Mouse (Mus musculus) CH12F3 (cell line): Measurements from ENCODE around the gene Sergef.

Source experiments
- in situ Hi-C: fragments of 300-500 bp; cut with MboI; formaldehyde crosslinking; loops from 2 replicates; pipeline ENCODE4 v1.14.3; 2020; ENCODE audit warnings: low sequenced_read_pairs

Gene Sergef

DNA sequence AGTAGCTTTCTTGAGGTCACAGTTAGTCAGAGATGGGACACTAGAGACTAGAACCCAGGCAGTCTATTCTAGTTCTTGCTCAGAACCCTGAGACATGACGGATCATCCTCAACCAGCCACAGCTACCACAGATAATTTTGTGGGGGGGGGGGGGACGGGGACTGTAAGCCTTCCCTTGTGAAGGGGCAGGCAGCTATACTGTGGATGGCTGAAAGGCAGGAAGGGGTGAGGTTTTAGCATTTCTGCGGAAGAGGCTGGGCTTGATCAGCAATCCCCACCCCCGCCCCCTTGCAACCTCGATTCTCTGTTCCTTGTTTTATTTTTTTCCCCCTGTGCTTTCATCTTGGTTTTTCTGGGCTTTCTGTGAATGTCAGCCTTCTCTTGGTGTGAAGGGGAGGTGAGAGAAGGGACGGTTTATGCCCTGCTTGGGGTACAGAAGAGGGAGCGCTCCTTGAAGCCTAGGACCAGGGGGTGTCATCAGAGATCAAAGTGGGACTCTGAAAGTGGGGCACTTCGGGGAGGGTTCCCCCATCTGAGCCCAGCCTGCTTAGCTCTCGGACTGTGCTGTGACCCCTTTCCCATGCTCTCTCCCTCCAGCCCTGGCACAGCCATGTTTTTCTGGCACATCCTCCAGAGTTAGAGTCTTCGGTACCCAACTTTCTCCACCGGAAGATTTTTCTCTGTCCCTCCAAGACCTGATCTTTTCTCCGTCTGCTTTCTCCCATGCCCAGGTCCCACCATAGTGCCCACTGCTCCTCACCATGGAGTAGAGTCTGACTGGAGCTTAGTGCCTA lies 245.7 kb downstream of the Sergef start:
- in situ Hi-C loops = loop anchor here (10.0 kb wide), 2 partner anchors 131 to 211 kb away; no protein-coding TSS in a partner anchor
